Mouse (Mus musculus) MEL (cell line): ENCODE measurements around the gene Ugt1a9. TPM values are rescaled to one million over a fixed set of nuclear protein-coding genes. Genes with fewer than 3 reads are reported as not detected.

Source experiments
- DNase-seq: peaks from one replicate; pipeline ENCODE4 v3.0.0; 2011; ENCODE audit warnings: low read depth, low spot score
- H3K27ac ChIP-seq: 2 replicates; pipeline ENCODE4 v1.5.1; 2012; ENCODE audit warnings: low read depth, mild to moderate bottlenecking, control low read depth, low read length, moderate library complexity; ENCODE audit not compliant: control insufficient read depth
- H3K27me3 ChIP-seq, 2 experiments: fragments of 150-350 bp in 1 of 2; sonication (generic) in 1 of 2; 2 replicates each; pipeline ENCODE4 v1.6.1; 2012; ENCODE audit warnings: low read length in 2 of 2, mild to moderate bottlenecking in 2 of 2, improper control_type of control experiment in 1 of 2, moderate library complexity in 1 of 2; ENCODE audit not compliant: insufficient read depth in 2 of 2, control insufficient read depth in 1 of 2
- H3K36me3 ChIP-seq, 2 experiments: 2 replicates each; pipeline ENCODE4 v1.6.1; 2012 to 2014; ENCODE audit warnings: low read length in 2 of 2, improper control_type of control experiment in 1 of 2, inconsistent platforms in 1 of 2, mild to moderate bottlenecking in 1 of 2; ENCODE audit not compliant: insufficient read depth in 2 of 2, control insufficient read depth in 1 of 2
- H3K4me1 ChIP-seq, 2 experiments: fragments of 150-350 bp in 1 of 2; sonication (generic) in 1 of 2; 2 replicates each; pipeline ENCODE4 v1.6.1; 2012; ENCODE audit warnings: low read length in 2 of 2, improper control_type of control experiment in 1 of 2, mild to moderate bottlenecking in 1 of 2; ENCODE audit not compliant: insufficient read depth in 2 of 2, control insufficient read depth in 1 of 2
- H3K4me3 ChIP-seq, 2 experiments: fragments of 150-350 bp in 1 of 2; sonication (generic) in 1 of 2; 2 replicates each; pipeline ENCODE4 v1.5.1; 2012; ENCODE audit warnings: low read depth in 2 of 2, low read length in 2 of 2, mild to moderate bottlenecking in 2 of 2, moderate library complexity in 2 of 2, control low read depth in 1 of 2, improper control_type of control experiment in 1 of 2; ENCODE audit not compliant: control insufficient read depth in 1 of 2, insufficient read depth in 1 of 2
- H3K79me2 ChIP-seq: 2 replicates; pipeline ENCODE4 v1.6.1; 2012; ENCODE audit warnings: mild to moderate bottlenecking, low read length, moderate library complexity; ENCODE audit not compliant: control insufficient read depth, poor library complexity, insufficient read depth
- H3K9ac ChIP-seq: 2 replicates; pipeline ENCODE4 v1.6.1; 2012; ENCODE audit warnings: low read depth, mild to moderate bottlenecking, control low read depth, low read length, moderate library complexity; ENCODE audit not compliant: control insufficient read depth, poor library complexity, severe bottlenecking
- H3K9me3 ChIP-seq: fragments of 150-350 bp; sonication (generic); replicated peaks from 2 replicates; pipeline ENCODE4 v1.6.1; 2012; ENCODE audit warnings: mild to moderate bottlenecking, low read length, improper control_type of control experiment, moderate library complexity; ENCODE audit not compliant: insufficient read depth
- BHLHE40 ChIP-seq: IDR thresholded peaks from 2 replicates; pipeline ENCODE4 v1.6.1; 2012; ENCODE audit warnings: low read depth, mild to moderate bottlenecking, inconsistent platforms, low read length, improper control_type of control experiment, borderline replicate concordance
- CHD2 ChIP-seq: IDR thresholded peaks from 2 replicates; pipeline ENCODE4 v1.6.1; 2011; ENCODE audit warnings: low read length, improper control_type of control experiment
- CTCF ChIP-seq, 3 experiments: IDR thresholded peaks in 2 of 3; conservative IDR thresholded peaks in 1 of 3; 2 replicates each; pipeline ENCODE4 v1.5.1; 2011 to 2012; ENCODE audit warnings: low read length in 3 of 3, low read depth in 2 of 3, mild to moderate bottlenecking in 2 of 3, improper control_type of control experiment in 1 of 3, inconsistent platforms in 1 of 3, mixed read lengths in 1 of 3, moderate library complexity in 1 of 3; ENCODE audit not compliant: control insufficient read depth in 1 of 3, insufficient read depth in 1 of 3, poor library complexity in 1 of 3, severe bottlenecking in 1 of 3
- E2F4 ChIP-seq: IDR thresholded peaks from 2 replicates; pipeline ENCODE4 v1.6.1; 2011; ENCODE audit warnings: low read depth, low read length, improper control_type of control experiment, borderline replicate concordance
- EP300 ChIP-seq, 2 experiments: IDR thresholded peaks; 2 replicates each; pipeline ENCODE4 v1.6.1; 2011; ENCODE audit warnings: improper control_type of control experiment in 2 of 2, low read length in 2 of 2, low read depth in 1 of 2, mild to moderate bottlenecking in 1 of 2
- GABPA ChIP-seq: IDR thresholded peaks from 2 replicates; pipeline ENCODE4 v1.6.1; 2012; ENCODE audit warnings: low read depth, mild to moderate bottlenecking, inconsistent platforms, low read length, improper control_type of control experiment, moderate library complexity
- GATA1 ChIP-seq: IDR thresholded peaks from 2 replicates; pipeline ENCODE4 v1.6.1; 2011; ENCODE audit warnings: low read depth, low read length, improper control_type of control experiment
- HCFC1 ChIP-seq: IDR thresholded peaks from 2 replicates; pipeline ENCODE4 v1.6.1; 2012; ENCODE audit warnings: low read depth, mild to moderate bottlenecking, inconsistent platforms, low read length, improper control_type of control experiment, moderate library complexity
- KAT2A ChIP-seq: conservative IDR thresholded peaks from 2 replicates; pipeline ENCODE4 v1.6.1; 2012; ENCODE audit warnings: low read depth, low read length, improper control_type of control experiment, inconsistent platforms
- MXI1 ChIP-seq: IDR thresholded peaks from 2 replicates; pipeline ENCODE4 v1.6.1; 2011; ENCODE audit warnings: mild to moderate bottlenecking, low read depth, low read length, improper control_type of control experiment
- MYC ChIP-seq: IDR thresholded peaks from 2 replicates; pipeline ENCODE4 v1.6.1; 2011; ENCODE audit warnings: low read depth, mild to moderate bottlenecking, low read length, improper control_type of control experiment, moderate library complexity
- NRF1 ChIP-seq: IDR thresholded peaks from 2 replicates; pipeline ENCODE4 v1.6.1; 2014; ENCODE audit warnings: low read depth, mild to moderate bottlenecking, inconsistent platforms, low read length, improper control_type of control experiment, moderate library complexity; ENCODE audit not compliant: poor library complexity, insufficient read depth, severe bottlenecking
- POLR2AphosphoS2 ChIP-seq: IDR thresholded peaks from 2 replicates; pipeline ENCODE4 v1.6.1; 2011; ENCODE audit warnings: low read length, improper control_type of control experiment
- POLR2AphosphoS5 ChIP-seq: IDR thresholded peaks from 2 replicates; pipeline ENCODE4 v1.6.1; 2012; ENCODE audit warnings: low read depth, borderline replicate concordance, mild to moderate bottlenecking, inconsistent platforms, low read length, moderate library complexity, mixed read lengths
- RAD21 ChIP-seq: IDR thresholded peaks from 2 replicates; pipeline ENCODE4 v1.6.1; 2011; ENCODE audit warnings: mild to moderate bottlenecking, low read depth, low read length, improper control_type of control experiment
- RCOR1 ChIP-seq: IDR thresholded peaks from 2 replicates; pipeline ENCODE4 v1.6.1; 2012; ENCODE audit warnings: low read depth, mild to moderate bottlenecking, inconsistent platforms, low read length, improper control_type of control experiment
- SIN3A ChIP-seq: IDR thresholded peaks from 2 replicates; pipeline ENCODE4 v1.6.1; 2012; ENCODE audit warnings: low read length, improper control_type of control experiment, inconsistent platforms
- TCF12 ChIP-seq: IDR thresholded peaks from 2 replicates; pipeline ENCODE4 v1.6.1; 2014; ENCODE audit warnings: low read depth, mild to moderate bottlenecking, inconsistent platforms, low read length, improper control_type of control experiment, moderate library complexity
- UBTF ChIP-seq: IDR thresholded peaks from 2 replicates; pipeline ENCODE4 v1.6.1; 2012; ENCODE audit warnings: low read depth, mild to moderate bottlenecking, inconsistent platforms, low read length, improper control_type of control experiment, moderate library complexity, borderline replicate concordance; ENCODE audit not compliant: insufficient read depth
- USF1 ChIP-seq: IDR thresholded peaks from 2 replicates; pipeline ENCODE4 v1.6.1; 2014; ENCODE audit warnings: low read depth, mild to moderate bottlenecking, inconsistent platforms, low read length, improper control_type of control experiment, moderate library complexity
- ZKSCAN1 ChIP-seq: IDR thresholded peaks from 2 replicates; pipeline ENCODE4 v1.6.1; 2012; ENCODE audit warnings: low read depth, mild to moderate bottlenecking, inconsistent platforms, low read length, improper control_type of control experiment, moderate library complexity
- polyA plus RNA-seq, 2 experiments: library from polyadenylated mRNA; stranded (reverse) in 1 of 2; unstranded in 1 of 2; fragments of >175 nt in 1 of 2; fragments of >200 nt in 1 of 2; gene quantifications; 2 replicates each; pipeline versions ENCODE4 v1.2.1 to v1.2.4; 2012; ENCODE audit warnings: low replicate concordance in 2 of 2, low read depth in 1 of 2; ENCODE audit not compliant: insufficient read length in 2 of 2, insufficient read depth in 1 of 2, missing spikeins in 1 of 2
- total RNA-seq: library from RNA; depleted of rRNA; stranded (reverse); fragments of 300-350 nt; gene quantifications from 2 replicates; pipeline ENCODE4 v1.2.3, GENCODE M21; 2012

Gene Ugt1a9
- total and polyA plus RNA-seq, 3 experiments = not detected

DNA sequence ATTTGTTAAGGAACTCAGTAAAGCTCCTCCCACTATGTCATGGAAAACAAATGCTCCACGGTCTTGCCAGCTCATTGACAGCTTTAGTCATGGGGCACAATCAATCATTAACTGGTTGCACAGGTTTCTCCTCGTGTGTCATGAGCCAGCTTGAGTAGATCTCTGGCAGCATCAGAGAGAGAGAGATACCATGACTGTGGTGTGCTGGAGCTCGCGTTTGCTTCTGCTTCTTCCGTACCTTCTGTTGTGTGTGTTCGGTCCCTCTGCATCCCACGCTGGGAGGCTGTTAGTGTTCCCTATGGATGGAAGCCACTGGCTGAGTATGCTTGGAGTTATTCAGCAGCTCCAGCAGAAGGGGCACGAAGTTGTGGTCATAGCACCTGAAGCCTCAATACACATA, 141.2 kb downstream of the Ugt1a9 start, which contains the start of gene Ugt1a1:
Ugt1a1 (plus strand) TSS at position 148 of the 400 bp plus-strand sequence.
- H3K27me3 ChIP-seq = no peaks in the 10 kb centered on the region
- H3K9ac ChIP-seq = no peak within 1 kb of the TSS
- H3K36me3 ChIP-seq = peaks cover 0 to 4% of the 10 kb centered on the region in 2 experiments; a peak in 2 of 4 replicates
- H3K4me3 ChIP-seq = no peak within 1 kb of the TSS
- H3K27ac ChIP-seq = no peak within 1 kb of the TSS
- no peaks in the 10 kb centered on the region for H3K79me2 ChIP-seq
- no peaks in the 10 kb centered on the region for H3K4me1 ChIP-seq
- no peaks in the 10 kb centered on the region for H3K9me3 ChIP-seq
- peak; percentile 4 for DNase-seq
- no peak for TF ChIP-seq NRF1
- TF ChIP-seq MXI1 = no peak
- TF ChIP-seq POLR2AphosphoS2 = no peak
- TF ChIP-seq KAT2A = no peak
- no peak for TF ChIP-seq POLR2AphosphoS5
- TF ChIP-seq ZKSCAN1 = no peak
- no peak for TF ChIP-seq E2F4
- TF ChIP-seq MYC = no peak
- TF ChIP-seq GATA1 = no peak

DNA sequence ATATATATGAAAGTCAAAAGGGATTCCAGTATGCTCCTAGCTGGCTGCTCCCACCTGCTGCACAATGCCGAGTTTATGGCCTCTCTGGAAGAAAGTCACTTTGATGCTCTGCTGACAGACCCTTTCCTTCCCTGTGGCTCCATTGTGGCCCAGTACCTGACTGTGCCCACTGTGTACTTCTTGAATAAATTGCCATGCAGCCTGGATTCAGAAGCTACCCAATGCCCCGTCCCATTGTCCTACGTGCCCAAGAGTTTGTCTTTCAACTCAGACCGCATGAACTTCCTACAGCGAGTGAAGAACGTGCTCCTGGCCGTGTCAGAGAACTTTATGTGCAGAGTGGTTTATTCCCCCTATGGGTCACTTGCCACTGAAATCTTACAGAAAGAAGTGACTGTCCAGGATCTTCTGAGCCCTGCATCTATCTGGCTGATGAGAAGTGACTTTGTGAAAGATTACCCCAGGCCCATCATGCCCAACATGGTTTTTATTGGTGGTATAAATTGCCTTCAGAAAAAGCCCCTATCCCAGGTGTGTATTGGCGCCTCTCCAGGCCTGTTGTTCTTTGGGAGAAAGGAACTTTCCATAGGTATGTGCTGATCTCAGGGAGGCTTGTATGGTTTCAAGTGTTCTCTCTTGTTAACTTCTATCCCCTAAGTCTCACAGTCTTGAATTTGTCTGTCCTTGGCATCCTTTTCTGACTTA, 141.9 kb downstream of the Ugt1a9 start:
- H3K36me3 ChIP-seq = no peaks in the 10 kb centered on the region; a peak in 1 of 4 replicates
- no peaks in the 10 kb centered on the region for H3K27me3 ChIP-seq
- no peaks in the 10 kb centered on the region for H3K79me2 ChIP-seq
- H3K9me3 ChIP-seq = no peaks in the 10 kb centered on the region
- peak; percentile 6 for DNase-seq
- H3K4me3 ChIP-seq = no peak overlapping the region
- TF ChIP-seq CTCF (IDR thresholded peaks at IDR 0.05 in 2 of 3, conservative IDR thresholded peaks at IDR 0.05 in 1 of 3; ENCODE audit: control insufficient read depth in 1 of 3, insufficient read depth in 1 of 3, low read depth in 2 of 3, low read length in 3 of 3, poor library complexity in 1 of 3, severe bottlenecking in 1 of 3) (0 out of 6 replicates have a peak, but pooled peaks of 1 of the 3 experiments have one; percentile 1), MYC (no peak)
- no peak overlapping the region for H3K27ac ChIP-seq
- no peak overlapping the region for H3K9ac ChIP-seq
- H3K4me1 ChIP-seq = no peaks in the 10 kb centered on the region

GRCm38 (mm10) chr1:88213061-88213460, 142.5 kb downstream of the Ugt1a9 start:
- Histone ChIP-seq H3K4me1 (no peaks in the 10 kb centered on the region), H3K9me3 (no peaks in the 10 kb centered on the region), H3K79me2 (no peaks in the 10 kb centered on the region), H3K9ac (no peak overlapping the region), H3K27ac (no peak overlapping the region), H3K4me3 (no peak overlapping the region), H3K27me3 (no peaks in the 10 kb centered on the region), H3K36me3 (no peaks in the 10 kb centered on the region)
- TF ChIP-seq KAT2A (no peak), NRF1 (no peak), GABPA (no peak), RAD21 (no peak), HCFC1 (no peak), BHLHE40 (no peak), RCOR1 (no peak), GATA1 (no peak), SIN3A (no peak), UBTF (no peak), CHD2 (no peak), USF1 (no peak), EP300 (IDR thresholded peaks at IDR 0.05; ENCODE audit: low read depth in 1 of 2, low read length in 2 of 2) (no peak), E2F4 (no peak), MXI1 (no peak), ZKSCAN1 (no peak), TCF12 (no peak)
- DNase-seq = peak; percentile 4
